Mouse (Mus musculus) granulocyte monocyte progenitor cell, adult 5-6 weeks (primary cell): ENCODE data around the gene 9530077C05Rik. TPM values are rescaled to one million over a fixed set of nuclear protein-coding genes. Genes with fewer than 3 reads are reported as not detected.

Experiments
- ATAC-seq: replicated peaks from 2 replicates; pipeline ENCODE4 v1.8.0; 2016; ENCODE audit warnings: mild to moderate bottlenecking, moderate TSS enrichment, inconsistent platforms; ENCODE audit not compliant: poor library complexity, severe bottlenecking
- total RNA-seq, 2 experiments: library from RNA; stranded (forward) in 1 of 2; stranded (reverse) in 1 of 2; fragments of 200-712, 200-1000 nt in 1 of 2; fragments of >200 nt in 1 of 2; fragmentation: Nextera tagmentation in 1 of 2; gene quantifications; 2 replicates each; pipeline ENCODE4 v1.2.3; 2014 to 2017

9530077C05Rik gene
- total RNA-seq, 2 experiments from 2014 or later = 2.1 TPM; not detected in 1

- ATAC-seq = no peak
Measured at GRCm38 (mm10) chr9:22416187-22416586, 4.9 kb downstream of the 9530077C05Rik start.

- ATAC-seq = no peak
Measured at GRCm38 (mm10) chr9:22417547-22417946, 6.2 kb downstream of the 9530077C05Rik start.

- no peak for ATAC-seq
Measured at GRCm38 (mm10) chr9:22419877-22420276, 8.6 kb downstream of the 9530077C05Rik start.

- no peak for ATAC-seq
Measured at GRCm38 (mm10) chr9:22420491-22420890, 9.2 kb downstream of the 9530077C05Rik start.

GRCm38 (mm10) chr9:22422559-22422958, 11.2 kb downstream of the 9530077C05Rik start:
- no peak for ATAC-seq

GRCm38 (mm10) chr9:22423507-22423906, 12.2 kb downstream of the 9530077C05Rik start:
- no peak for ATAC-seq

- ATAC-seq = no peak
Measured at GRCm38 (mm10) chr9:22424196-22424595, 12.9 kb downstream of the 9530077C05Rik start.

GRCm38 (mm10) chr9:22424719-22425118, 13.4 kb downstream of the 9530077C05Rik start:
- ATAC-seq = no peak

GRCm38 (mm10) chr9:22428028-22428665, 16.8 kb downstream of the 9530077C05Rik start:
- ATAC-seq = no peak

GRCm38 (mm10) chr9:22428666-22429410, 17.5 kb downstream of the 9530077C05Rik start:
- ATAC-seq = no peak

GRCm38 (mm10) chr9:22429533-22430241, 18.4 kb downstream of the 9530077C05Rik start:
- ATAC-seq = peak; percentile 47

- ATAC-seq = peak; percentile 57
Measured at GRCm38 (mm10) chr9:22430315-22430840, 19.1 kb downstream of the 9530077C05Rik start.

- ATAC-seq = no peak
Measured at GRCm38 (mm10) chr9:22433221-22433620, 21.9 kb downstream of the 9530077C05Rik start.

- ATAC-seq = no peak
Measured at GRCm38 (mm10) chr9:22434101-22434500, 22.8 kb downstream of the 9530077C05Rik start.

GRCm38 (mm10) chr9:22438826-22439225, 27.5 kb downstream of the 9530077C05Rik start:
- no peak for ATAC-seq

- ATAC-seq = peak; percentile 76
Measured at GRCm38 (mm10) chr9:22443157-22443556, 31.8 kb downstream of the 9530077C05Rik start.

GRCm38 (mm10) chr9:22445123-22445522, 33.8 kb downstream of the 9530077C05Rik start:
- no peak for ATAC-seq

- ATAC-seq = peak; percentile 85
Measured at GRCm38 (mm10) chr9:22447213-22447612, 35.9 kb downstream of the 9530077C05Rik start.

GRCm38 (mm10) chr9:22448420-22448819, 37.1 kb downstream of the 9530077C05Rik start:
- ATAC-seq = no peak

- ATAC-seq = no peak
Measured at GRCm38 (mm10) chr9:22449209-22449608, 37.9 kb downstream of the 9530077C05Rik start.

- no peak for ATAC-seq
Measured at GRCm38 (mm10) chr9:22452697-22453096, 41.4 kb downstream of the 9530077C05Rik start.
